Mouse (Mus musculus): Measurements from ENCODE around the gene Mtss1l. TPM values are rescaled to one million over a fixed set of nuclear protein-coding genes. Genes with fewer than 3 reads are reported as not detected.

Gene Mtss1l
- total RNA-seq, 2 experiments from 2014 or later: 213 to 214 TPM

- peak in 1 of 2 experiments; percentile 79 for DNase-seq (ENCODE audit: low spot score in 2 of 2)
Observed at GRCm38 (mm10) chr8:110705391-110706287, 15.6 kb upstream of the Mtss1l start.

GRCm38 (mm10) chr8:110706288-110706870 lies 14.9 kb upstream of the Mtss1l start:
- DNase-seq (ENCODE audit: low spot score in 2 of 2): no peak

GRCm38 (mm10) chr8:110708429-110708828 lies 12.8 kb upstream of the Mtss1l start:
- DNase-seq (ENCODE audit: low spot score in 2 of 2): no peak

GRCm38 (mm10) chr8:110710593-110710992 lies 10.7 kb upstream of the Mtss1l start:
- no peak for DNase-seq (ENCODE audit: low spot score in 2 of 2)

GRCm38 (mm10) chr8:110711271-110711934 lies 9.9 kb upstream of the Mtss1l start:
- no peak for DNase-seq (ENCODE audit: low spot score in 2 of 2)

- no peak for DNase-seq (ENCODE audit: low spot score in 2 of 2)
Observed at GRCm38 (mm10) chr8:110713073-110713472, 8.2 kb upstream of the Mtss1l start.

GRCm38 (mm10) chr8:110714827-110715519 lies 6.3 kb upstream of the Mtss1l start:
- DNase-seq (ENCODE audit: low spot score in 2 of 2): no peak

- peak; percentile 81 to 89 for DNase-seq (ENCODE audit: low spot score in 2 of 2)
Observed at GRCm38 (mm10) chr8:110716075-110716474, 5.2 kb upstream of the Mtss1l start.

- no peak for DNase-seq (ENCODE audit: low spot score in 2 of 2)
Observed at GRCm38 (mm10) chr8:110717131-110717530, 4.1 kb upstream of the Mtss1l start.

- DNase-seq (ENCODE audit: low spot score in 2 of 2): no peak
Observed at GRCm38 (mm10) chr8:110718209-110718968, 2.9 kb upstream of the Mtss1l start.

GRCm38 (mm10) chr8:110718969-110719670 lies 2.2 kb upstream of the Mtss1l start:
- no peak for DNase-seq (ENCODE audit: low spot score in 2 of 2)

- DNase-seq (ENCODE audit: low spot score in 2 of 2): no peak
Observed at GRCm38 (mm10) chr8:110719898-110720653, 1.2 kb upstream of the Mtss1l start.

- no peak for DNase-seq (ENCODE audit: low spot score in 2 of 2)
Observed at GRCm38 (mm10) chr8:110721606-110722413, 534 bp downstream of the Mtss1l start.

GRCm38 (mm10) chr8:110722414-110723011 lies 1.2 kb downstream of the Mtss1l start:
- DNase-seq (ENCODE audit: low spot score in 2 of 2): no peak

- DNase-seq (ENCODE audit: low spot score in 2 of 2): no peak
Observed at GRCm38 (mm10) chr8:110724493-110724892, 3.2 kb downstream of the Mtss1l start.

- DNase-seq (ENCODE audit: low spot score in 2 of 2): peak; percentile 57 to 74
Observed at GRCm38 (mm10) chr8:110725084-110725838, 4.0 kb downstream of the Mtss1l start.

GRCm38 (mm10) chr8:110726893-110727292 lies 5.6 kb downstream of the Mtss1l start:
- DNase-seq (ENCODE audit: low spot score in 2 of 2): peak in 1 of 2 experiments; percentile 65

Data from layer of hippocampus, adult 18-20 months (tissue).